Mouse (Mus musculus): ENCODE measurements around the gene Zfp687. TPM values are rescaled to one million over a fixed set of nuclear protein-coding genes. Genes with fewer than 3 reads are reported as not detected.
"Not testable (repeated sequence)": the region's sequence is repeated elsewhere in the genome, so short reads cannot be mapped to it uniquely, and the experiment has no call there.

Zfp687 gene
- polyA plus RNA-seq, 1 experiment from 2014 or later, result 18.7 TPM

DNA sequence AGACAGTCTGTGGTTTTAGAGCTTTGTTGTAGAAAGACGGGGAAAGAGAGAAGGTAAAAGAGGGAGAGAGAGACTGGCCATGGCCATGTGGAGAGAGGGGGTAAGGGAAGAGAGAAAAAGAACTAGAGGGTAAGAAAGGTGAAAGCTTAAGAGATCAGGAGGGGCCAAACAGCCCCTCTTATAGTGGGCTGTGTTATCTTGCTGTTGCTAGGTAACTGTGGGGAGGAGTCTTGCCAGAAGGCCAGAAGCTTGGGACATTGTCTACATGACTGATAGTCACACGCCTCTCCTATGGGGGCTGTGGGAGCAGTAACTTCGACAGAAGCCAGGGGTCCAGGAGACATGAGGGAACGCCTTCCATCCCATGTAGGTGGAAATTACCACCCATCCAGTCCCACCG, 10.0 kb upstream of the Zfp687 start:
- Histone ChIP-seq H3K36me3 (ENCODE audit: control insufficient read depth, insufficient read depth, low read length) (no peaks in the 10 kb centered on the region), H3K9ac (ENCODE audit: low read depth, low read length) (no peak overlapping the region), H3K4me2 (ENCODE audit: low read length) (no peak overlapping the region), H3K27ac (ENCODE audit: low read length) (no peak overlapping the region), H3K4me1 (ENCODE audit: control insufficient read depth, insufficient read depth, low read length) (no peaks in the 10 kb centered on the region), H3K27me3 (ENCODE audit: control insufficient read depth, insufficient read depth, low read depth, low read length) (no peaks in the 10 kb centered on the region), H3K4me3 (ENCODE audit: low read depth, low read length) (no peak overlapping the region), H3K9me3 (replicated peaks; ENCODE audit: control insufficient read depth, low read length, poor library complexity, severe bottlenecking) (no peaks in the 10 kb centered on the region)
- no peak for ATAC-seq
- WGBS, result 51% methylated on average over 5 of the region's 5 CpGs

DNA sequence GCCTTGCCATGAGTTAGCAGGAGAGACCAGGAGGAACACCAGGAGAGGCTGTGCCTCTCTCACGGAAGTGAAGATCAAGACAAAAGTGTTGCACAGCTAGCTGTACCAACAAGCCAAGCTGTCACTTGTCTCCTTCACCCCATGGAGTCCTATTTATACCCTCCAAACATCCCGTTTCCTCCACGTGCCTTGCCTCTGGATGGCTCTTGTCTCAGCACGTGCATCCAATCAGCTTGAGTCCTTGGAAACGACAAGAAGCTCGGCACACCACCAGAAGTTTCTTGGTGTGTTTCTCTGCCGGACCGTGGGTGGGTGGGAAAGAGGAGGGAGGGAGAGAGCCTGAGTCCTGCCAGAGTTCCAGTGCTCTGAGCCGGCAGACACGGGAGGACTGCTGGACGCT, 9.3 kb upstream of the Zfp687 start:
- Histone ChIP-seq H3K27me3 (ENCODE audit: control insufficient read depth, insufficient read depth, low read depth, low read length) (no peaks in the 10 kb centered on the region), H3K4me3 (ENCODE audit: low read depth, low read length) (no peak overlapping the region), H3K27ac (ENCODE audit: low read length) (no peak overlapping the region), H3K4me2 (ENCODE audit: low read length) (no peak overlapping the region), H3K4me1 (ENCODE audit: control insufficient read depth, insufficient read depth, low read length) (no peaks in the 10 kb centered on the region), H3K9ac (ENCODE audit: low read depth, low read length) (no peak overlapping the region), H3K9me3 (replicated peaks; ENCODE audit: control insufficient read depth, low read length, poor library complexity, severe bottlenecking) (no peaks in the 10 kb centered on the region), H3K36me3 (ENCODE audit: control insufficient read depth, insufficient read depth, low read length) (no peaks in the 10 kb centered on the region)
- ATAC-seq, result no peak
- WGBS, result 31% methylated on average over 11 of the region's 11 CpGs

DNA sequence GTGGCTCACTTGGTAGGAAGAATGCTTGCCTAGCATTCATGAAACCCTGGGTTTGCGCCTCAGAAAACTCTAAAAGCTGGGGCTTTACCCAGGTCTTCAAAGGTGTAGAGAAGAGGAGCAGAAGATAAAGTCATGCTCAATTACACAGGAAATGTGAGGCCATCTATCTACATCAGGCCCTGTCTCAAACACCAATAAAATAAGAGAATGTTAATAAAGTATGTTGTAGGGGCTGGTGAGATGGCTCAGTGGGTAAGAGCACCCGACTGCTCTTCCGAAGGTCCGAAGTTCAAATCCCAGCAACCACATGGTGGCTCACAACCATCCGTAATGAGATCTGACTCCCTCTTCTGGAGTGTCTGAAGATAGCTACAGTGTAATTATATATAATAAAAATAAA, 5.7 kb upstream of the Zfp687 start:
- WGBS, result 97% methylated on average over 5 of the region's 5 CpGs
- H3K27ac ChIP-seq (ENCODE audit: low read length); H3K4me2 ChIP-seq (ENCODE audit: low read length); ATAC-seq; H3K4me3 ChIP-seq (ENCODE audit: low read depth, low read length); H3K4me1 ChIP-seq (ENCODE audit: control insufficient read depth, insufficient read depth, low read length); H3K9ac ChIP-seq (ENCODE audit: low read depth, low read length); H3K9me3 ChIP-seq (replicated peaks; ENCODE audit: control insufficient read depth, low read length, poor library complexity, severe bottlenecking); H3K27me3 ChIP-seq (ENCODE audit: control insufficient read depth, insufficient read depth, low read depth, low read length); H3K36me3 ChIP-seq (ENCODE audit: control insufficient read depth, insufficient read depth, low read length): not testable (repeated sequence)

GRCm38 (mm10) chr3:95018741-95019140, 3.5 kb upstream of the Zfp687 start:
- Histone ChIP-seq H3K4me2 (ENCODE audit: low read length) (no peak overlapping the region), H3K9me3 (replicated peaks; ENCODE audit: control insufficient read depth, low read length, poor library complexity, severe bottlenecking) (no peaks in the 10 kb centered on the region), H3K4me3 (ENCODE audit: low read depth, low read length) (no peak overlapping the region), H3K9ac (ENCODE audit: low read depth, low read length) (no peak overlapping the region), H3K27me3 (ENCODE audit: control insufficient read depth, insufficient read depth, low read depth, low read length) (no peaks in the 10 kb centered on the region), H3K4me1 (ENCODE audit: control insufficient read depth, insufficient read depth, low read length) (peaks cover 14% of the 10 kb centered on the region), H3K27ac (ENCODE audit: low read length) (no peak overlapping the region), H3K36me3 (ENCODE audit: control insufficient read depth, insufficient read depth, low read length) (no peaks in the 10 kb centered on the region)
- 83% methylated on average over 2 of the region's 2 CpGs for WGBS
- no peak for ATAC-seq

DNA sequence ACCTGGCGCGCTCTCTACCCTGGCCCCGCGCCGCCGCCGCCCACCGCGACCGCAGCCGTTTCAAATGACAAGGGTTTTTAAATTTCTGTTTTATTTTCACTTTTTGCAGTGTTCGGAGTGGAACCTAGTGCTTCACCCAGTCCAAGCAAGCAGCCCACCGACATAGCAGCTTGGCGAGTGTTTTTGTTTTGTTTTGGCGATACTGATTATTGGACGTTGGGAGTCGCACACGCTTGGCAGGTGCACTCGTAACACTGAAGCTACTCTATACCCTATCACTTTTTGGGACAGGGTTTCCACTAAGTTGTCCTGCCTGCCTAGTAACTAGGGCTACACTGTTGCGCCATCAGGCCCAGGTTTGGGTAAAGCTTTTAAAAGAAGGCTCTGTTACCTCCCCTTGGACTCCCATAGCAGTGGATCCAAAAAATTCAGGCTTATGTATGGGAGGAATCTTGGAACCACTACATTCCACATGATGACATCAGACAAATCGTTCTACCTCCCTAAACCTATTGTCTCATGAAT, 1.3 kb upstream of the Zfp687 start:
- WGBS, result 5% methylated on average over 21 of the region's 21 CpGs

DNA sequence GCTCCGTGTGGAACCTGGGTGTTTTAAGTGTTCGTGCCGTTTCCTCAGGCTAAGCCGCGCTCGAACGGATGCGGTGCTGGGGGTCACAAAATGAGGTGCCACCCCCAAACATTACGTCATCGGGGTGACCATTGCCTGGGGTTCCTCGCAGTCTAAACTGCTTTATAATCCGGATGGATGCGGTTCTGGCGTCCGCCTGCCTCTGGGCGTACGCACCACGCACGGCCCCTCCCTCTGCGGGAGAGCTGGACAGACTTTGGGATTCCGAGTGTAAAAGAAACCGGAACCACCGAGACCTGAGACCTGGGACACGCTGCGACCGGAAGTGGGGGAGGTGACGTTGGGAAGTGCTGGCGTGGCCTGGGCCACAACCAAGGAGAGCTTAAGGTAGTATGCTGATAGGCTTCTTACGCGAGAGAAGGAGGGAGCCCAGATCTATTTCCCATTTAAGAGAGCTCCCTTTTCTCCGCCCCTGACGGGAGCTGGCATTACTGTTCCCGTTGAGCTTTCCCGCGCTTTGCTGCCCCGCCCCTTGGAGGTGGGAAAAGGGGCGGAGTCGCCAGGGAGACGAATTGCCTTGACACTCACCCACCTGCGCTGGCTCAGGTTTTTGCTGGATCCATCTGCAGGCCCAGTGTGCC, 763 bp upstream of the Zfp687 start:
- Histone ChIP-seq H3K4me1 (ENCODE audit: control insufficient read depth, insufficient read depth, low read length) (peaks cover 21% of the 10 kb centered on the region), H3K9me3 (replicated peaks; ENCODE audit: control insufficient read depth, low read length, poor library complexity, severe bottlenecking) (no peaks in the 10 kb centered on the region), H3K4me3 (ENCODE audit: low read depth, low read length) (peak overlapping the region; percentile 86), H3K27ac (ENCODE audit: low read length) (peak overlapping the region; percentile 97), H3K4me2 (ENCODE audit: low read length) (peak overlapping the region; percentile 75), H3K9ac (ENCODE audit: low read depth, low read length) (peak overlapping the region; percentile 72), H3K36me3 (ENCODE audit: control insufficient read depth, insufficient read depth, low read length) (peaks cover 11% of the 10 kb centered on the region), H3K27me3 (ENCODE audit: control insufficient read depth, insufficient read depth, low read depth, low read length) (no peaks in the 10 kb centered on the region)
- peak; percentile 90 for ATAC-seq
- under 1% methylated on average over 40 of the region's 40 CpGs for WGBS

More for the DNA sequence above, 1.3 kb upstream of the Zfp687 start:
- Histone ChIP-seq H3K27ac (ENCODE audit: low read length) (peak overlapping the region; percentile 97), H3K27me3 (ENCODE audit: control insufficient read depth, insufficient read depth, low read depth, low read length) (no peaks in the 10 kb centered on the region), H3K36me3 (ENCODE audit: control insufficient read depth, insufficient read depth, low read length) (peaks cover 6% of the 10 kb centered on the region), H3K9ac (ENCODE audit: low read depth, low read length) (peak overlapping the region; percentile 72), H3K4me3 (ENCODE audit: low read depth, low read length) (peak overlapping the region; percentile 86), H3K9me3 (replicated peaks; ENCODE audit: control insufficient read depth, low read length, poor library complexity, severe bottlenecking) (no peaks in the 10 kb centered on the region), H3K4me1 (ENCODE audit: control insufficient read depth, insufficient read depth, low read length) (peaks cover 21% of the 10 kb centered on the region), H3K4me2 (ENCODE audit: low read length) (peak overlapping the region; percentile 75)
- ATAC-seq, result 0 out of 2 replicates have a peak, but pooled peaks have one; percentile 1

DNA sequence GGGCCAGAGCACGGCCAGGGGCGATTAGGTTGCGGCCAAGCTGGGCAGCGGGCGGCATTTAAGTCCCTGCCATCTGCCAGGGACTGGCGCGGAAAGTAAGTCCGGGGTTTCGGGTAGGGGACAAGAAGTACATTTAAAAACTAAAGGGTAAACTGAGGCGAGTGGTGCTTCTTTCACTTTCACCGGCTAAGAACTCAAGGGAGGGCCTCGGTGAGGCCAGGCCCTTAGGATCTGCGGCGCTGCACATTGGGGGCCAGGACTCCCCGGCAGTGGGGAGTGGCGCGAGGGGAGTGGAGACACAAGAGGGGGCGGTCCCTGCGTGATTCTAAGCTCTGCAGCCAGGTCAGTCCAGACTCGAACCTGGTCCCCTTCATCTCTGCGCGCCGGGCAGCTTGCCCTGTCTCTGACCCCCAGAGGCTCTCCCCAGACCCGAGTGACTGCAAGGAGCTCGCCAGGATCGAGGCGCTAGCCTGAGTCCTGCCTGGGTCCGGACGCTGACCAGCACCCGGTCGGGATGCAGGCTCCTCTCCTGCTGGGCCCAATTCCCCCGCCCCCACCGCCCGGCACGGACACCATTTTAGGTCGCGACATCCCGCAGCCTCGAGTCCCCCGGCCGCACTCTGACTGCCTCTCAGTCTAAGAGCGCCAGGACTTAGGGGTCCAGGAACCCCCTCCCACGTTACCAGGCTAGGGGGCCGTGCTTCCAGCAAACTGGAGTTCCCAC, 658 bp downstream of the Zfp687 start:
- Histone ChIP-seq H3K9ac (ENCODE audit: low read depth, low read length) (peak overlapping the region; percentile 78), H3K27me3 (ENCODE audit: control insufficient read depth, insufficient read depth, low read depth, low read length) (no peaks in the 10 kb centered on the region), H3K4me3 (ENCODE audit: low read depth, low read length) (peak overlapping the region; percentile 86), H3K27ac (ENCODE audit: low read length) (no peak overlapping the region), H3K4me1 (ENCODE audit: control insufficient read depth, insufficient read depth, low read length) (peaks cover 21% of the 10 kb centered on the region), H3K9me3 (replicated peaks; ENCODE audit: control insufficient read depth, low read length, poor library complexity, severe bottlenecking) (no peaks in the 10 kb centered on the region), H3K36me3 (ENCODE audit: control insufficient read depth, insufficient read depth, low read length) (peaks cover 18% of the 10 kb centered on the region), H3K4me2 (ENCODE audit: low read length) (peak overlapping the region; percentile 69)
- 0% methylated on average over 42 of the region's 44 CpGs for WGBS
- ATAC-seq, result peak; percentile 2

GRCm38 (mm10) chr3:95013699-95014427, 1.4 kb downstream of the Zfp687 start:
- Histone ChIP-seq H3K27ac (ENCODE audit: low read length) (no peak overlapping the region), H3K9me3 (replicated peaks; ENCODE audit: control insufficient read depth, low read length, poor library complexity, severe bottlenecking) (no peaks in the 10 kb centered on the region), H3K4me1 (ENCODE audit: control insufficient read depth, insufficient read depth, low read length) (peaks cover 21% of the 10 kb centered on the region), H3K9ac (ENCODE audit: low read depth, low read length) (peak overlapping the region; percentile 78), H3K36me3 (ENCODE audit: control insufficient read depth, insufficient read depth, low read length) (peaks cover 20% of the 10 kb centered on the region), H3K27me3 (ENCODE audit: control insufficient read depth, insufficient read depth, low read depth, low read length) (no peaks in the 10 kb centered on the region), H3K4me2 (ENCODE audit: low read length) (peak overlapping the region; percentile 69), H3K4me3 (ENCODE audit: low read depth, low read length) (peak overlapping the region; percentile 86)
- ATAC-seq, result no peak
- 10% methylated on average over 13 of the region's 13 CpGs for WGBS

Measured in midbrain, embryonic 16.5 days (tissue).